Mouse (Mus musculus) kidney, embryonic 14.5 days (tissue): ENCODE measurements around the gene Vrk1. TPM values are rescaled to one million over a fixed set of nuclear protein-coding genes. Genes with fewer than 3 reads are reported as not detected.

Experiments
- ATAC-seq: fragments of 200-750 bp; cut with Nextera tagmentation; 2 replicates; pipeline ENCODE4 v1.8.0; 2017; ENCODE audit warnings: moderate number of reproducible peaks, mild to moderate bottlenecking, moderate TSS enrichment, moderate library complexity; ENCODE audit not compliant: low FRiP score, low TSS enrichment
- H3K27ac ChIP-seq: fragments of 300-500 bp; sonication (generic); 2 replicates; pipeline ENCODE4 v1.5.1; 2014; ENCODE audit warnings: low read depth, mild to moderate bottlenecking, low read length, moderate library complexity, mixed read lengths
- H3K27me3 ChIP-seq: fragments of 300-500 bp; sonication (generic); 2 replicates; pipeline ENCODE4 v1.6.1; 2014; ENCODE audit warnings: mild to moderate bottlenecking, low read length; ENCODE audit not compliant: control insufficient read depth, insufficient read depth
- H3K36me3 ChIP-seq: fragments of 300-500 bp; sonication (generic); 2 replicates; pipeline ENCODE4 v1.6.1; 2014; ENCODE audit warnings: low read length, mixed read lengths; ENCODE audit not compliant: control insufficient read depth, insufficient read depth
- H3K4me1 ChIP-seq: fragments of 300-500 bp; sonication (generic); 2 replicates; pipeline ENCODE4 v1.6.1; 2014; ENCODE audit warnings: low read length, mixed read lengths; ENCODE audit not compliant: control insufficient read depth, insufficient read depth
- H3K4me2 ChIP-seq: fragments of 300-500 bp; sonication (generic); replicated peaks from 2 replicates; pipeline ENCODE4 v1.6.1; 2014; ENCODE audit warnings: low read depth, mild to moderate bottlenecking, low read length
- H3K4me3 ChIP-seq: fragments of 300-500 bp; sonication (generic); 2 replicates; pipeline ENCODE4 v1.5.1; 2014; ENCODE audit warnings: mild to moderate bottlenecking, low read length
- H3K9ac ChIP-seq: fragments of 300-500 bp; sonication (generic); 2 replicates; pipeline ENCODE4 v1.6.1; 2014; ENCODE audit warnings: low read depth, mild to moderate bottlenecking, low read length, moderate library complexity
- H3K9me3 ChIP-seq: fragments of 300-500 bp; sonication (generic); 2 replicates; pipeline ENCODE4 v1.6.1; 2016; ENCODE audit warnings: low read length; ENCODE audit not compliant: control insufficient read depth
- WGBS: fragments of 180-500 bp; shearing (Covaris S2); extraction: QIAGEN DNeasy Blood & Tissue Kit; methylation state at CpG from one replicate; pipeline ENCODE4 v1.1.7; 2014; 5-methylcytosine and 5-hydroxymethylcytosine counted together
- polyA plus RNA-seq: library from polyadenylated mRNA; unstranded; fragments of >200 nt; fragmentation: Nextera tagmentation; extraction: Ambion mirVana; gene quantifications from 2 replicates; pipeline ENCODE4 v1.2.1, GENCODE M21; 2014

Gene Vrk1
- polyA plus RNA-seq, 1 experiment from 2014 or later = 84.8 TPM

GRCm38 (mm10) chr12:106009122-106009870 lies 732 bp upstream of the Vrk1 start:
- ATAC-seq = no peak
- Histone ChIP-seq H3K27ac (no peak overlapping the region), H3K4me3 (peak overlapping the region; percentile 92), H3K36me3 (peaks cover 3% of the 10 kb centered on the region; the same call in 1 of the 2 replicates), H3K9me3 (peaks cover 3% of the 10 kb centered on the region; the same call in 1 of the 2 replicates), H3K9ac (no peak overlapping the region), H3K4me2 (peak overlapping the region; percentile 33), H3K27me3 (no peaks in the 10 kb centered on the region), H3K4me1 (0 out of 2 replicates have a peak, but pooled peaks cover 3% of the 10 kb centered on the region)
- 84% methylated on average over 12 of the region's 12 CpGs for WGBS

- Histone ChIP-seq H3K4me2 (no peak overlapping the region), H3K9me3 (no peaks in the 10 kb centered on the region), H3K4me3 (no peak overlapping the region), H3K27me3 (no peaks in the 10 kb centered on the region), H3K36me3 (peaks cover 3% of the 10 kb centered on the region; the same call in 1 of the 2 replicates), H3K4me1 (0 out of 2 replicates have a peak, but pooled peaks cover 3% of the 10 kb centered on the region), H3K9ac (no peak overlapping the region), H3K27ac (no peak overlapping the region)
- no peak for ATAC-seq
- WGBS = 81% methylated on average over 2 of the region's 2 CpGs
Observed at GRCm38 (mm10) chr12:106012161-106012560, 2.1 kb downstream of the Vrk1 start.

- 96% methylated on average over 12 of the region's 12 CpGs for WGBS
- no peak overlapping the region for H3K27ac ChIP-seq
- no peak for ATAC-seq
- no peaks in the 10 kb centered on the region for H3K27me3 ChIP-seq
- H3K36me3 ChIP-seq = peaks cover 3% of the 10 kb centered on the region; the same call in 1 of the 2 replicates
- 0 out of 2 replicates have a peak, but pooled peaks cover 1% of the 10 kb centered on the region for H3K4me1 ChIP-seq
- H3K9me3 ChIP-seq = no peaks in the 10 kb centered on the region
- no peak overlapping the region for H3K4me3 ChIP-seq
- H3K4me2 ChIP-seq = no peak overlapping the region
- no peak overlapping the region for H3K9ac ChIP-seq
Observed at GRCm38 (mm10) chr12:106016265-106017012, 6.4 kb downstream of the Vrk1 start.

DNA sequence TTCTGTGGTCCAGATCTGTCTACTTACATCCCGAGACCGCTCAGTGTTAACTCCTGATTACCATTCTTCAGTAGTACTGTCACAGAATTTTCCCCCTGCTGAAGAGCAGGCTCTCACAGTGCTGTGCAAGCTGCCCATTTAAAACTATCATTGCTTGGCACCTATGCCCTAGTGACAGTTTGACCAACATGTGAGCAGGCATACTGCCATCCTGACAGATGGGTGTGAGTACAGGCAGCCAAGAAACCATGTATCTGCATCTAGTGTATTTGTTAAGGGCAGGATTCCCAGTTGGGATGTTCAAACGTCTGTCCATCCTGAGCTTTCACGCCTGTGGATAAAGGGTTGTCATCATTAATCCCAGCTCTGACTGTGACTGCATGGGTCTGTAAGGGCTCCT lies 10.0 kb downstream of the Vrk1 start:
- Histone ChIP-seq H3K27me3 (no peaks in the 10 kb centered on the region), H3K4me2 (no peak overlapping the region), H3K36me3 (no peaks in the 10 kb centered on the region; the same call in 1 of the 2 replicates), H3K4me1 (no peaks in the 10 kb centered on the region), H3K9ac (no peak overlapping the region), H3K9me3 (no peaks in the 10 kb centered on the region), H3K27ac (no peak overlapping the region), H3K4me3 (no peak overlapping the region)
- WGBS = 86% methylated on average over 4 of the region's 4 CpGs
- no peak for ATAC-seq

DNA sequence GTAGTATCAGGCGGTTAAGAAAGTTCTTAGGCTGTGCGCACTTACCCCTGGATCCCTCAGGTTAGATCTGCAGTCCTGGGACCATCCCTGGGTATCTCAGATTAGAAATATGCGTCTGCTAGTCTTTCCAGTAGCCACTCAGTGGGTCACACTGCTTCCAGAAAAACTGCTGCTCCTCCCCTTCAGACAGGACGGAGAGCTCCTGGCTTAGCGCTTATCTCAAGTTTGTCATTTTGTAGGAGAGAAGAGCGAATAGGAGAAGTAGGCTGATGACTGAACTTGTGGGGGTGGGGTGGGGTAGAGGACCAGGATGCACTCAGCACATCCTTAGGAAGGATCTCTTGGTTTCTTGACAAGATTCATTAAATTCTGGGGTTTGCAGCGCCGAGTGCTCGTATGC lies 13.6 kb downstream of the Vrk1 start:
- H3K27me3 ChIP-seq = no peaks in the 10 kb centered on the region
- H3K9me3 ChIP-seq = no peaks in the 10 kb centered on the region; the same call in 1 of the 2 replicates
- H3K4me1 ChIP-seq = no peaks in the 10 kb centered on the region
- no peak overlapping the region for H3K4me2 ChIP-seq
- no peak overlapping the region for H3K4me3 ChIP-seq
- no peak overlapping the region for H3K9ac ChIP-seq
- H3K27ac ChIP-seq = no peak overlapping the region
- 0 out of 2 replicates have a peak, but pooled peaks cover 4% of the 10 kb centered on the region for H3K36me3 ChIP-seq
- WGBS = 92% methylated on average over 9 of the region's 9 CpGs
- ATAC-seq = no peak

DNA sequence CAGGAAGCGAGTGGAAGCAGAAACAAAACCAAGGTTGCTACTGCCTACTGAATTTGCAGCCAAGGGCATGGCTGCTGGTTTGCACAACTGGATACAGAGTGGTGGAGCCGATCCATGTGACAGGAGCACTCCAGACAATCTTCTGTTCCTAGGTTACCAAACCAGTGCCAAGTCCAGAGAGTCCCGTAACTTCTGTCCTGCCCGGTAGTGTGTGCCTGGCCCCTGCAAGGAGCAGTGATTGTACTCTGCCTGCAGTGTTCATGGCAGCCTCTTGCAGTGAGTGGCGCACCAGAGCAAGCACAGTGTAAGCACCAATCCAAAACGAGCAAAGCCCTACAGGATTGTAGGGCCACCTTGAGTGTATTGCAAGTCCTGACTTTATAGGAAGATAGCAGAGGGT lies 15.4 kb downstream of the Vrk1 start:
- Histone ChIP-seq H3K4me3 (no peak overlapping the region), H3K4me2 (no peak overlapping the region), H3K36me3 (0 out of 2 replicates have a peak, but pooled peaks cover 4% of the 10 kb centered on the region), H3K4me1 (no peaks in the 10 kb centered on the region), H3K27me3 (no peaks in the 10 kb centered on the region), H3K27ac (no peak overlapping the region), H3K9ac (no peak overlapping the region), H3K9me3 (no peaks in the 10 kb centered on the region; the same call in 1 of the 2 replicates)
- WGBS = 85% methylated on average over 6 of the region's 6 CpGs
- ATAC-seq = no peak

- no peak for ATAC-seq
- H3K9me3 ChIP-seq = no peaks in the 10 kb centered on the region; the same call in 1 of the 2 replicates
- no peaks in the 10 kb centered on the region for H3K27me3 ChIP-seq
- 0 out of 2 replicates have a peak, but pooled peaks cover 4% of the 10 kb centered on the region for H3K36me3 ChIP-seq
- no peak overlapping the region for H3K9ac ChIP-seq
- 89% methylated on average over 16 of the region's 16 CpGs for WGBS
- no peaks in the 10 kb centered on the region for H3K4me1 ChIP-seq
- no peak overlapping the region for H3K4me2 ChIP-seq
- no peak overlapping the region for H3K27ac ChIP-seq
- H3K4me3 ChIP-seq = no peak overlapping the region
Observed at GRCm38 (mm10) chr12:106026385-106027134, 16.5 kb downstream of the Vrk1 start.

DNA sequence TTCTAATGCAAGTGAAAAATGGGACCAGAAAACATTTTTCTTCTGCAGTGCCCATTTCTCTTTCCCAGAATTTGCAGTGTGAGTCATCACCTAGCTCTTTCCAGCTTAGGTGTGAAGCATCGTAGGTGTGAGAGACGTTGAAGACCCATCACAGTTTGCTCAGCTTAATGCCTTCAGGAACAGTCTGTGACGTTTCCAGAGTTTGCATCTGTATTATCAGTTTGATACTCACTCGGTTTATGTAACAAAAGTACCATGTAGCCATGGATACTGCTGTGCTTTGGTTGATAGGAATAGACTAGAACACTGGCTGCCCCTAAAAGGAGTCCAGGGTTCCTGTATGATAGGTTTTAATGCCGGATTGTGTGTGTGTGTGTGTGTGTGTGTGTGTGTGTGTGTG lies 17.3 kb downstream of the Vrk1 start:
- Histone ChIP-seq H3K4me2 (no peak overlapping the region), H3K36me3 (0 out of 2 replicates have a peak, but pooled peaks cover 4% of the 10 kb centered on the region), H3K27me3 (no peaks in the 10 kb centered on the region), H3K27ac (no peak overlapping the region), H3K4me1 (no peaks in the 10 kb centered on the region), H3K4me3 (no peak overlapping the region), H3K9ac (no peak overlapping the region), H3K9me3 (no peaks in the 10 kb centered on the region; the same call in 1 of the 2 replicates)
- WGBS = 88% methylated on average over 5 of the region's 5 CpGs
- no peak for ATAC-seq
